Mouse (Mus musculus): ENCODE data around the gene Cwc22. TPM values are rescaled to one million over a fixed set of nuclear protein-coding genes. Genes with fewer than 3 reads are reported as not detected.

The Cwc22 gene
- polyA plus RNA-seq, 1 experiment from 2014 or later, result 27.4 TPM

DNA sequence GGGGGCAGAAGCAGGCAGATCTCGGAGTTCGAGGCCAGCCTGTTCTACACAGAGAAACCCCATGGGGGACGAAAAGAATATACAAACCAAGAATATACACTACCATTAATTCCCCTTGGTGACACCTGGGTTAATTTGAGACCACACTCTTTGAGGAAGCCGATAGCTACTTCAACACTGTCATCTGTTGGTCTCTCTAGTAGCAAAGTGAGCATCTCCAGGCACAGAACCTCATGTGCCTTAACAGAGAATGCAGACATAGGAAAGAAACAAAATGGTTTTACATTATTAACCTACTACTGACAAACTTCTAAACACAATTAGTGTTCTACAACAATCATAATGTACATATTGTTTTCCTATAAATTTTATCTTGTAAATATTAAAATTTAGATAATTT, 24.9 kb downstream of the Cwc22 start:
- H3K27ac ChIP-seq (ENCODE audit: low read length), result no peak overlapping the region
- H3K4me1 ChIP-seq (replicated peaks; ENCODE audit: control insufficient read depth, insufficient read depth, low read length), result no peaks in the 10 kb centered on the region
- H3K27me3 ChIP-seq (replicated peaks; ENCODE audit: control insufficient read depth, insufficient read depth, low read length), result no peaks in the 10 kb centered on the region
- peaks cover 37% of the 10 kb centered on the region for H3K36me3 ChIP-seq (ENCODE audit: control insufficient read depth, insufficient read depth)
- no peak for ATAC-seq
- H3K9me3 ChIP-seq (ENCODE audit: control insufficient read depth, low read length), result no peaks in the 10 kb centered on the region
- 91% methylated on average over 4 of the region's 4 CpGs for WGBS
- H3K4me2 ChIP-seq (ENCODE audit: low read length), result no peak overlapping the region
- H3K4me3 ChIP-seq (replicated peaks; ENCODE audit: low read length), result no peak overlapping the region
- no peak overlapping the region for H3K9ac ChIP-seq (replicated peaks; ENCODE audit: low read depth, low read length)

DNA sequence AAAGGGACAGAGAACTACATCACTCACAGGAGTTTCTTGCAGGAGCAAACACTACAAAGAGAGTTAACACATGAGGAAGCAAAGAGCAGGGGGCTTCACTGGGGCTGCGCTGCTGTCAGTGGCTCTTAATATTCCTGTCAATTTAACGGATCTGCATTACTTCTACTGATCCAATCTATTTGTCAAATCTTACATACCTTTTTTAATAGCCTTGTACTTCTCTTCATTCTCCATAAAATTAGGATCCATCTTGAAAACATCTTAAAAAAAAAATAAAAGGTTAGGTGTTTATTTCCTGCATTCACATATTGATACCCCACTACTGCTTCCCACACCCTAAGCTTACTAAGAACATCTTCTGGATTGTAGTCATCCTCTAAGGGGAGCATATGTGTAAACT, 25.6 kb downstream of the Cwc22 start:
- WGBS, result 100% methylated on average over 2 of the region's 2 CpGs
- Histone ChIP-seq H3K27me3 (replicated peaks; ENCODE audit: control insufficient read depth, insufficient read depth, low read length) (no peaks in the 10 kb centered on the region), H3K27ac (ENCODE audit: low read length) (no peak overlapping the region), H3K4me2 (ENCODE audit: low read length) (no peak overlapping the region), H3K9me3 (ENCODE audit: control insufficient read depth, low read length) (no peaks in the 10 kb centered on the region), H3K9ac (replicated peaks; ENCODE audit: low read depth, low read length) (no peak overlapping the region), H3K36me3 (ENCODE audit: control insufficient read depth, insufficient read depth) (peaks cover 35% of the 10 kb centered on the region), H3K4me1 (replicated peaks; ENCODE audit: control insufficient read depth, insufficient read depth, low read length) (no peaks in the 10 kb centered on the region), H3K4me3 (replicated peaks; ENCODE audit: low read length) (no peak overlapping the region)
- no peak for ATAC-seq

DNA sequence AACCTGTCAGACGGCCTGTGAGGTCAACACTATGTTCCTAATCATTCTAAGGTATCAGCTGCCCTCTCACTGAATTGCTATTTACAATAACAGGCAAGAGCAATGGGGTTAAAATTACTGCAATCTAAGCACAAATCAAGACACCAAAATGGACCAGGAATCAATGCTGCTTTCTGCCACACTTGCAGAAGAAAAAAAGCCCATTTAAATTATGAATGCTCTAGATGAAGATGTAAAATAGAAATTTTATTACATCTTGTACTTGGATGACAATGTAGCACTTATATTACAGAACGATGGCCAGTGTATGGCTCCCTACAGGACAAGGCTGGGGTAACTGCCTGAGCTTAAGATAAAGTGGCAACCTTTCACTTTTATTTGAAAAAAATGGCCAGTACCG, 27.7 kb downstream of the Cwc22 start:
- WGBS, result 83% methylated on average over 3 of the region's 3 CpGs
- peaks cover 28% of the 10 kb centered on the region for H3K36me3 ChIP-seq (ENCODE audit: control insufficient read depth, insufficient read depth)
- ATAC-seq, result no peak

DNA sequence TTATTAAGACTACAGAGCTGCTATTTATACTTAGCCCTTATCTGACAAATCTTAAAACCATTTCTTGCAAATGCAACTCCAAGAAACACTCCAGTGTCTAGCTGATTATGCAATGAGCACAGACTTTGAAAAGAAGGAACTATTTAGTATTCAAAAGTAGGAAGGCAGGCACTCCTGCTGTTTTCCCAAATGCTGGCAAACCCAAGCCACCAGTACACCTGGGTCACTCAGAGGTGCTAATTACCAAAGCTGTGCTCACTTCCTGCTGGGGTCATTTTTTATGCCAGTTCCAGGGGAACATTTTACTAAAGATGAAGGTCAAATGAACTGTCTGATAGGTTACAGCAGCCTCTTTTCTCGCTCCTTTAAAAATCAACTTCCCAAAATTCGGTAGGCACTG, 28.2 kb downstream of the Cwc22 start:
- Histone ChIP-seq H3K27ac (ENCODE audit: low read length) (no peak overlapping the region), H3K4me2 (ENCODE audit: low read length) (no peak overlapping the region), H3K4me1 (replicated peaks; ENCODE audit: control insufficient read depth, insufficient read depth, low read length) (no peaks in the 10 kb centered on the region), H3K9me3 (ENCODE audit: control insufficient read depth, low read length) (no peaks in the 10 kb centered on the region), H3K4me3 (replicated peaks; ENCODE audit: low read length) (no peak overlapping the region), H3K9ac (replicated peaks; ENCODE audit: low read depth, low read length) (no peak overlapping the region), H3K27me3 (replicated peaks; ENCODE audit: control insufficient read depth, insufficient read depth, low read length) (no peaks in the 10 kb centered on the region), H3K36me3 (ENCODE audit: control insufficient read depth, insufficient read depth) (peaks cover 23% of the 10 kb centered on the region)
- 88% methylated on average over 2 of the region's 2 CpGs for WGBS
- no peak for ATAC-seq

More for the DNA sequence above, 27.7 kb downstream of the Cwc22 start:
- Histone ChIP-seq H3K27me3 (replicated peaks; ENCODE audit: control insufficient read depth, insufficient read depth, low read length) (no peaks in the 10 kb centered on the region), H3K27ac (ENCODE audit: low read length) (no peak overlapping the region), H3K4me3 (replicated peaks; ENCODE audit: low read length) (no peak overlapping the region), H3K4me2 (ENCODE audit: low read length) (no peak overlapping the region), H3K9ac (replicated peaks; ENCODE audit: low read depth, low read length) (no peak overlapping the region), H3K9me3 (ENCODE audit: control insufficient read depth, low read length) (no peaks in the 10 kb centered on the region), H3K4me1 (replicated peaks; ENCODE audit: control insufficient read depth, insufficient read depth, low read length) (no peaks in the 10 kb centered on the region)

DNA sequence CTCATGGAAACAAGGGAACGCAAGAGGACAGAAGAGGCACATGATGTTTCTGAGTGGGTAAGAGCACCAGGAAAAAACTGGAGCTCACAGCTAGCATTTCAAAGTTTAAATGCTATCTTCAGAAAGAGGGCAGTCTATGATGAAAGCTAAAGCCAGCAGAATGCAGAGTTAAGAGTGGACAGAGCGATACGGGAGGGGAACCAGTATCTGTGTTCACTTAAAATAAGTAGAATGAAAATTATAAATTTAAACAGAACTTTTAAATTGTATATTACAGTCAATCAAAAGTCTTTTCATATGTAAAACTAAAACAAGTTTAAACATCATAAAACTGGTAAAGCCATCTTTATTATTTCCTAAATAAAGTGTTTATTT, 28.8 kb downstream of the Cwc22 start:
- 97% methylated on average over 3 of the region's 3 CpGs for whole genome bisulfite sequencing
- no peak for ATAC-seq
- Histone ChIP-seq H3K9me3 (ENCODE audit: control insufficient read depth, low read length) (no peaks in the 10 kb centered on the region), H3K27me3 (replicated peaks; ENCODE audit: control insufficient read depth, insufficient read depth, low read length) (no peaks in the 10 kb centered on the region), H3K36me3 (ENCODE audit: control insufficient read depth, insufficient read depth) (peaks cover 21% of the 10 kb centered on the region), H3K27ac (ENCODE audit: low read length) (no peak overlapping the region), H3K9ac (replicated peaks; ENCODE audit: low read depth, low read length) (no peak overlapping the region), H3K4me2 (ENCODE audit: low read length) (no peak overlapping the region), H3K4me1 (replicated peaks; ENCODE audit: control insufficient read depth, insufficient read depth, low read length) (no peaks in the 10 kb centered on the region), H3K4me3 (replicated peaks; ENCODE audit: low read length) (no peak overlapping the region)

DNA sequence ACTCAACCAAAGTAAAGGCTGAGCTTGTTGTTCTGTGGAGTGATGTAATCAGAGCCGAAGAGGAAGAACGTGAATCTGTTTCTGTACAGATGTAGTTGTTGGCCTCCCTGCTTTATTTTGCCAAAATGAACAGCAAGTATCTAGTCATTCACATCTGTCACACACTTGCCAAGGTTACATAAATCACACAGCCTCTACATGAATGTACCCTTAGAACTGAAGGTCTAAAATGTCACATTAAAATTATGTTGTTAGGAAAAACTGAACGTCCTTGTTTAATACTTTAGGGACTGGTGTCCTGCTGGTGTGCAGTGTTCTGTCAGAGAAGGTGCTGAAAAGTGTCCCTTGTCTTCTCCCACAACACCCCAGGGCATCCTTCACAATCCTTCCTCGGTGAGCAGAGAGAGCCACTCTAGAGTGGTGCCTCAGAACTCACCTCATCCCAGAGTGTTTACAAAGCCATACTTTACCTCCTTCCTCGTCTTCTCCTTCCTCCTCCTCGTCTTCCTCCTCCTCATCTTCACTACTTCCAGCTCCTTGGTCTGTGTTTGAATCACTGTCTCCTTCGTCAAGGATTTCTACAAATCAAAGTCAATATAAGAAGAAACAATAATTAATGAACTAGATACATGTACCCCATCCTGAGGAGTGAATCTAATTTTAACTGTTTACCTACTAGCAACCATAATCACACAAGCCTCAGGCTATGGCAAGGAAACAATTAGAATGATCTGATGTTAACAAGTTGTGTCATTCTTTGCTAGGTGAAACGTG, 29.4 kb downstream of the Cwc22 start:
- no peaks in the 10 kb centered on the region for H3K27me3 ChIP-seq (replicated peaks; ENCODE audit: control insufficient read depth, insufficient read depth, low read length)
- ATAC-seq, result no peak
- WGBS, result 91% methylated on average over 8 of the region's 8 CpGs
- H3K4me2 ChIP-seq (ENCODE audit: low read length), result no peak overlapping the region
- H3K9ac ChIP-seq (replicated peaks; ENCODE audit: low read depth, low read length), result no peak overlapping the region
- H3K9me3 ChIP-seq (ENCODE audit: control insufficient read depth, low read length), result no peaks in the 10 kb centered on the region
- H3K27ac ChIP-seq (ENCODE audit: low read length), result no peak overlapping the region
- H3K4me3 ChIP-seq (replicated peaks; ENCODE audit: low read length), result no peak overlapping the region
- H3K36me3 ChIP-seq (ENCODE audit: control insufficient read depth, insufficient read depth), result peaks cover 19% of the 10 kb centered on the region
- H3K4me1 ChIP-seq (replicated peaks; ENCODE audit: control insufficient read depth, insufficient read depth, low read length), result no peaks in the 10 kb centered on the region

DNA sequence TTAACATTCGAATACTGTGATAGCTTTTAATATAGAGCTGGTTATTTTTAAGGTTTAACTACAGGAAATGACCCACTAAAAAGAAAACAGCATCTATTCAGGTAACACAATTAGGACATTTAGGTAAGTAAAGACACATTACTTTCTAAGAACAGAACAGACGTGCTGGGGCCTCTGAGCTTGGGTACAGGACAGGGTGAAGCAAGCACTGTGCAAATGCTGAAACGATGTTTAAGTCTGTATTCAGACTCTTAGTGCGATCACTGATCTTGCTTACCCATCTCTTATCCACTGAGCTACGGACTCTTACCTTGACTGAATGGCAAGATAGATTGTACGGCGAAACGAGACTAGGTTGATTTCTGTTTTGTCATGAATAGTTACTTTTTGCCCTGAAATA, 31.0 kb downstream of the Cwc22 start:
- Histone ChIP-seq H3K27me3 (replicated peaks; ENCODE audit: control insufficient read depth, insufficient read depth, low read length) (no peaks in the 10 kb centered on the region), H3K9ac (replicated peaks; ENCODE audit: low read depth, low read length) (no peak overlapping the region), H3K27ac (ENCODE audit: low read length) (no peak overlapping the region), H3K9me3 (ENCODE audit: control insufficient read depth, low read length) (no peaks in the 10 kb centered on the region), H3K4me2 (ENCODE audit: low read length) (no peak overlapping the region), H3K36me3 (ENCODE audit: control insufficient read depth, insufficient read depth) (peaks cover 18% of the 10 kb centered on the region), H3K4me3 (replicated peaks; ENCODE audit: low read length) (no peak overlapping the region), H3K4me1 (replicated peaks; ENCODE audit: control insufficient read depth, insufficient read depth, low read length) (no peaks in the 10 kb centered on the region)
- no peak for ATAC-seq
- WGBS, result 96% methylated on average over 8 of the region's 8 CpGs

DNA sequence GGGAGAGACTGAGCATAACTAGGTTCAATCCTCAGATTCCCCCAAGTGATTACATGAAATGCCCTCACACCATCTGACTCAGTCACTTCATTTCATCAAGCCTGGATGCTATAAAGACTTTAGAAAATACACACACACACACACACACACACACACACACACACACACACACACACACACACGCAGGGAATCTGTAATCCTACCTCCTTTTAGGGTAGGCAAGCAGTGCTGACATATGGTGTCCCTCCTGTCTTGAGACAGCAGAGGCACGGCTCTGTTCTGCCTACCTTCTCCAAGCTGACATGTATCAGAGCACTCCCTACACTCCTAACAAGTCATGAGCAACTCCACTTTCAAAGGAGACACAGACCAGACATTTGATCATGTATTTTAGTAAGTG, 32.5 kb downstream of the Cwc22 start:
- Histone ChIP-seq H3K27ac (ENCODE audit: low read length) (no peak overlapping the region), H3K9me3 (ENCODE audit: control insufficient read depth, low read length) (no peaks in the 10 kb centered on the region), H3K4me1 (replicated peaks; ENCODE audit: control insufficient read depth, insufficient read depth, low read length) (no peaks in the 10 kb centered on the region), H3K4me3 (replicated peaks; ENCODE audit: low read length) (no peak overlapping the region), H3K4me2 (ENCODE audit: low read length) (no peak overlapping the region), H3K27me3 (replicated peaks; ENCODE audit: control insufficient read depth, insufficient read depth, low read length) (no peaks in the 10 kb centered on the region), H3K9ac (replicated peaks; ENCODE audit: low read depth, low read length) (no peak overlapping the region), H3K36me3 (ENCODE audit: control insufficient read depth, insufficient read depth) (peaks cover 14% of the 10 kb centered on the region)
- WGBS, result 56% methylated on average over 2 of the region's 2 CpGs
- no peak for ATAC-seq

DNA sequence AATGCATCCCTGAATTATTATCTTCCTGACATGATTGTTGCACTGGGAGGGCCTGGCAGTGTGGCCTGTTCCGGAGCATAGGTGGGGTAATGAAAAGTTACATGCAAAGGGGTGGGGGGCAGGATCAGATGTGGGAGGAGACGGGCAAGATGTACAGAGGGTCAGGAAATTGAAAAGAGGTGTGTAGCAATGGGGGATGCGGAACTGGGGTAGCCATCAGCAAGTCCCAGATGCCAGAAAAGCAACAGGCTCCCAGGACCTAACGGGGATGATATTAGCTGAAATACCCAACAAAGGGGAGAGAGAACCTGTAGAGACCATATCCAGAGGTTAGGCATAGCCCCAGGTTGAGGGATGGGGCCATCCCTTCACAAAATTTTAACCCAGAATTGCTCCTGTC, 34.0 kb downstream of the Cwc22 start:
- no peak overlapping the region for H3K9ac ChIP-seq (replicated peaks; ENCODE audit: low read depth, low read length)
- H3K27ac ChIP-seq (ENCODE audit: low read length), result no peak overlapping the region
- no peaks in the 10 kb centered on the region for H3K9me3 ChIP-seq (ENCODE audit: control insufficient read depth, low read length)
- ATAC-seq, result no peak
- WGBS, result 94% methylated on average over 4 of the region's 4 CpGs
- no peaks in the 10 kb centered on the region for H3K27me3 ChIP-seq (replicated peaks; ENCODE audit: control insufficient read depth, insufficient read depth, low read length)
- no peaks in the 10 kb centered on the region for H3K4me1 ChIP-seq (replicated peaks; ENCODE audit: control insufficient read depth, insufficient read depth, low read length)
- H3K4me2 ChIP-seq (ENCODE audit: low read length), result no peak overlapping the region
- no peak overlapping the region for H3K4me3 ChIP-seq (replicated peaks; ENCODE audit: low read length)
- H3K36me3 ChIP-seq (ENCODE audit: control insufficient read depth, insufficient read depth), result peaks cover 12% of the 10 kb centered on the region; the same call in 1 of the 2 replicates

DNA sequence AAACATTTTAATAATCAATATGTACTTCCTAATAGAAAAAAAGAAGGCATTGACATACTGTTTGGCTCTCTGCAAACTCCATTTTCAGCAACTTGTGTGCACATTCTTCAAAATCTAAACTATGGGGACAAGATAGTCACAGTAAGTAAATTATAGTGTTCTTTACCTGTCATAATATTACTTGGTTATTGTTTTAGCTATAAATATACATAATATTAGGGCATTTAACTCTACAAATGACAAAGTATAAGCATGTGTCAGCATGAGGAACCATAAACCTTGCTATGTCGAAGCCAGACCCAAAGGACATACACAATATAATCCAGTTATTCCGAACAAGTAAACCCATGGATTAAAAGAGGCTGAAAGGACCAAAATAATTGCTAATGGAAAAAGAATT, 34.7 kb downstream of the Cwc22 start:
- no peak for ATAC-seq
- 91% methylated on average over 2 of the region's 2 CpGs for WGBS
- H3K27me3 ChIP-seq (replicated peaks; ENCODE audit: control insufficient read depth, insufficient read depth, low read length), result no peaks in the 10 kb centered on the region

More for the DNA sequence above, 34.7 kb downstream of the Cwc22 start:
- H3K36me3 ChIP-seq (ENCODE audit: control insufficient read depth, insufficient read depth), result peaks cover 9% of the 10 kb centered on the region
- H3K4me3 ChIP-seq (replicated peaks; ENCODE audit: low read length), result no peak overlapping the region
- H3K4me1 ChIP-seq (replicated peaks; ENCODE audit: control insufficient read depth, insufficient read depth, low read length), result no peaks in the 10 kb centered on the region
- no peak overlapping the region for H3K4me2 ChIP-seq (ENCODE audit: low read length)
- H3K9ac ChIP-seq (replicated peaks; ENCODE audit: low read depth, low read length), result no peak overlapping the region
- no peaks in the 10 kb centered on the region for H3K9me3 ChIP-seq (ENCODE audit: control insufficient read depth, low read length)
- no peak overlapping the region for H3K27ac ChIP-seq (ENCODE audit: low read length)
